Mouse (Mus musculus): Measurements from ENCODE around the gene Dnah6.

The Dnah6 gene

DNA sequence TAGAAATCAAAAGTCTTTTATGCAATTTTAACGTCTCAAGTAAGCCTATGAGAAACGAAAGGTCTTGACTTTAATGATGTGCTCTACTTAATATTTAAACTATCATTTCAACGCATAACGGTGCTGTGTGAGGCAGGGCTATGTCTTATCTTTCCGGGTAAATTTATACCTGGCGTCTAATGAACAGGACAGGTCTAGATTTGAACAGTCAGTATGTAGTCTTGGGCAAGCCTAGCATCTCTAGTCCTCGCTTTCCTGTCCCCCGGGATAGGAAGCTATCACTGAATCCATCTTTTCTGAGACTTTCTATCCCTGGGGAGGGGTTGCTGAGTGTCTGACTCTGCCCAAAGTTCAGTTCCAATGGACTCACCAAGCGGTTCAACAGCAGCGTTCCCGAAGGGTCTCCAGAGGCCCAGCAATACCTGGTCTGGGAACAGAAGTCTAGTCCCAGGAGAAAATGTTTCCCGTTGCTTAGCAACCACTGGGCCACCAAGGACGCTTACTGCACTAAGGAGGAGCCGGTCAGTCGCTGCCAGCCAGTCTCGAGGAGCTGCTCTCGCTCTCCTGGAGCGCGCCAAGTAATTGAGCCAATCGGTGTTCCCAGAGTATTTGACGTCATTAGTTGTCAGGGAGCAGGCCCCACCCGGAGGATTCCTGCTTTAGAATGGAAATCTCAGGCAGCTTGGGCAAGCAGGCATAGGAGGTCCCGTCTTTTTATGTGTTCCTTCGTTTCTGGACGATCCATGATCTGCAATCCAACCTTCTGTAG is at the start of gene Dnah6:
Gene Dnah6, minus strand, starts transcription at position 463 of the 769 bp plus-strand sequence.
- peak; percentile 60 for DNase-seq

DNA sequence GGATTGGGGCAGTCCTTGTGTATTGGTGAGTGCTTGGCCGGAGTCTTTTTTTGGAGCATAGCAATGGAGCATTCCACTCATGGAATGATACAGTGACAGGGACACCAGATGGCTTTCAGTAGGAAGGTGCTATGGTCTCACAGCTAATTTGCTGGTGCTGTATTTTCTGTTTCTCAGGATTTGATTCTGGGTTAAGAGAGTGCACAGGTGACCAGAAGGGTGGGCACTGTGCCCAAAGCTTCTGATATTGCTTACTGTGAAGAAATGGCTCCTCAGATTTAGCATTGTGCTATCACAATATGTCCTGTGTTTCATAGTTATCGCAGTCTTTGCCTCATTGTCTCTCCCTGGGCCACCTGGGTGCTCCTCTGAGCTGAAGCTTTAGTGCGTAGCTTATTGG is 47.9 kb upstream of the Dnah6 start:
- no peak for DNase-seq

DNA sequence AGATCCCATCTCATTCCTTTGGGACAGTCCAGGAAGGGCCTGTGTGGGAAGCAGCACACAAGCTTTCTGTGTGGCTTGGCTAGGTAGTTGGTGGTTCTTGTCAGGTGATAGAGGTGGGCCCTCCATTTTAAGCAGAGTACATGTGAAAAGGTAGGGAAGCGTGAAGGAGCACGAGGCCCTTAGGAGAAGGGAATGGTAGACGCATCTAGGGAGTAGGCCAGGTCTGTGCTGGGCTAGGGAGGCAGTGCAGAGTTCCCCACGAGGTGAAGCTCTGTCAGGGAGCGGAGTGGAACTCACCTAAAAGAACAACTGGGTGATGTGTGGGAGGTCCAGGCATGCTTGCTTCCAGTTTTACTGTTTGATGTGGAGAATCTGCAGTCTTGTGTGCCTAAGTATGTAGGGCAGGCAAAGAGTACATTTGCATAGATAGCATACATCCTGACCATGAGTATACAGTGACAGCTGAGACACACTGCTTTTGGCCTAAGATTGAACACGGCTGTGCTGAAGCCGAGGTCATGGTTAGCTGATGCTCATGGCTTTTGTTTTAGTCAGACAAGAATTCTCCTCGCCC is 46.4 kb upstream of the Dnah6 start:
- DNase-seq, result no peak

DNA sequence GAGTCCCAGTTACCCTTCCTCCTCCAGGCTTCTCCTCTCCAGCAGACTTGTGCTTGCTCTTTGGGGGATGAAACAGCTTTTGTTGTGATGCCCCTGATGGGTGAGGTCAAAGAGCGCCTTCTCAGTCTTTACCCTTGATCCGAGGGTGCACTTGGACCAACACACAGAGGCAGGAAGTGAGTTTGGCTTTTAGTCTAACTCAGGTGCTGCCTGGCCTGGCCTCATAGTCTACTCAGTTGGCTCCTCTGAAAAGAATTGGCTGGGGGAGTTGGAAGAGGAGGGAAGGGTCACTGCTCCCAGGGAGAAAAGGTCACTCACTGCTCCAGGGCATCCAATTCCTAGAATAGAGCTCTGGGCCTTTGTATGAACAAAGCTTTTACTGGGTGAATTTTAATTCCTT is 43.4 kb upstream of the Dnah6 start:
- no peak for DNase-seq

DNA sequence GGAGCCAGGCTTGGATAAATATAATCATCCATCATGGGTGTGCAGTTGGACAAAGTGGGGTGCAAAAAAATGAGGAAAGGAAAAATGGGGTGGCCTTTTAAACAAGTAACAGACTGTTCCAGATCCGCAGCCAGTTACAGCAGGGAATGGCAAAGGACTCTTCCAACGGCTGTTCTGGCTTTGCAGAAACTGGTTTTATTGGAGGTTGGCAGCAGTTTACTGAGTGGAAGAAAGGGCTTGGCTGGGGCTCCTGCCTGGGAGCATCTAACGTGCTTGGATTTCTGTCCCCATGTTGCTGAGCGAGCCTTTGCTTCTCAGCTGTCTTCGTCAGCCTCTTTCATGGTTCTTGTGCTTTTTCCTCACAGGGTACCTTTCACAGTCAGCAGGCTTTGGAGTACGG is 38.7 kb upstream of the Dnah6 start:
- no peak for DNase-seq

DNA sequence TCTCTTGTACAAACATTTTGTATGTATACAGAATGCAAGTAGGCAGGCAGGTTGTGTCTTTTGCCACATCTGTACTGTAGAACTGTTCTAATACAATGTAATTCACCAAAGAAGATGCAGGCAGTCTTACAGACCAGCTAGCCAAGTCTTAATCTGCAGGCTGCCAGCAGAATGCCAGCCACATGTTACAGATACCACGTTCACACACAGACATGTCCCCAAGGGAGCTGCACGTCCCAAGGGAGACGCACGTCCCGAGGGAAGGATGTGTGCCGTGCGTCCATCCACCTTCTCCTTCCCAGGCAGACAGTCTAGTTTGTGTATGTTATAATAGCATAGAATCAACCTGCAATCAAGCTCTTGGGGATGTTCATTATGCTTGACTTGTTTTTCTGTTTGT is 35.6 kb upstream of the Dnah6 start:
- DNase-seq, result no peak

DNA sequence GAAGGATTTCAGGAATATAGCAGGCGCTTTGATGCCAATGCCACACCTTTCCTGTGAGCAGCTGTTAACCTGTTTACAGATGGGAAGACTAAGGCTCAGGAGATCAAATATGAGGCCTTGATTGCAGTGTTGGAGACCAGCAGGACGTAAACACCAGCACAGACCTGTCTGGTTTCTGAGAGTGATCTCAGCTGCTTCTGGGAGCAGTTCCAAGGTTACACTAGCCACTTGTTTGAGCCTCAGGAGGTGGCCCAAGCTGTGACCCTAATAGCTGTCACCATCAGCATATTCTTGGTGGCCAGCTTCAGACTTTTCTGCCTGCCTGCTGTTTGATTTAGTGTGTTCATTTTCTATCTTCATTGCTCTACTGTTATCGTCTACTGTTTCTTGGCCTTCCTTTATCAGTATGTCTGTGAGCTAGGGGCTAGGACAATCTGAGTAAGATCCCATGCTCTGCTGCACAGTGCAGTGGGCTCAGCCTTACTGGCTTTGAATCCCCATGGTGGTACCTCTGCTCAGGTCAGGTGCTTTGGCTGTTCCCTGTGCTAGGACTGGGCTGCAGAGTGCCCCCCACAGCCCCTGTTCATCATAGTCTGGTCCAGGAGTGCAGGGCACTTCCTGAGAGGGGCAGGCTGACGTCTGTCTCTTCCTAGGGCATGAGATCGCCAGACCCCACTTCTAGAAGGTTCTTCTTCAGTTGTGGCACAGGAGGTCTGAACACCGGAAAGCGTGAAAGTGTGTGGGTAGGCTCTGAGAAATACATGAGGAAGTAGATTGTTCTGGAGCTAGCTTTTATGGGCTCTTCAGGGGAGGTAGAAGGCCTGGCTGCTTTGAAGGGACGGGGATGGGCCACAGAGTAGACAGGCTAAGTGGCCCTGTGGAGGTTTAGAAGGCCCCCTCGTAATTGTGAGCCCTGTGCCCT is 33.1 kb upstream of the Dnah6 start:
- DNase-seq, result peak; percentile 12

DNA sequence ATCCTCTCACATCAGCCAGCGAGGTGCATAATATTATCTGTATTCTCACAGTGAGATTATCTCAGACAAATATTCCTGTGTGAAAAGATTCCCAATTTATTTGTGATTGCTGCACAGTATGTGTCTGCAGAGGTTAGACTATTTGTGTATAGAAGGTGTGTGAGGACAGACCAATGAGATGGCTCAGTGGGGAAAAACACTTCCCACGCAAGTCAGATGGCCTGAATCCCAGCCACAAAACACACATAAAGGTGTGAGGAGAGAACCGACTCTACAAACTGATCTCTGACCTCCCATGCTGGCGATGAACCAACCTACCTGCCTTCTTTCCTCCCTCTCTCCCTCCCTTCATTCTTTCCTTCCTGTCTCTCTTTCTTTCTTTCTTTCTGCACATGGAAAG is 32.1 kb upstream of the Dnah6 start:
- no peak for DNase-seq

DNA sequence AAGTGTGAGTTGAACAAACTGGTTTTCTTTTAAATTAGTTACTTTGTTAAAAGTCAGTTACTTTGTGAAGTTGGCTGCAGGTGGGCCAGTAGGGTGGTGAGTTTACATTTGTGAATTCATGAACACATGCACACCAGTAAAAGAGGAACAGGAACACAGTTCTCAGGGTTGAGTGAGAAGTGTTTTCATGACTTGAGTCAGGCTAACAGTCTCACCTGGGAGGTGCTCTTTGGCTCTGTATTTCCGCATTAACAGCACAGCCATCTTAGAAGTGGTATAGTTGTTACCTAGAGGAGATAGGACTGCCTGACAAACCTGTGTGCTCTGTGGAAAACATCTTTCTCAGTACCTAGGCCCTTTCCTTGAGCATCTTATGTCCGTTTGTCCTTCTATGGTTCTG is 31.6 kb upstream of the Dnah6 start:
- DNase-seq, result no peak

DNA sequence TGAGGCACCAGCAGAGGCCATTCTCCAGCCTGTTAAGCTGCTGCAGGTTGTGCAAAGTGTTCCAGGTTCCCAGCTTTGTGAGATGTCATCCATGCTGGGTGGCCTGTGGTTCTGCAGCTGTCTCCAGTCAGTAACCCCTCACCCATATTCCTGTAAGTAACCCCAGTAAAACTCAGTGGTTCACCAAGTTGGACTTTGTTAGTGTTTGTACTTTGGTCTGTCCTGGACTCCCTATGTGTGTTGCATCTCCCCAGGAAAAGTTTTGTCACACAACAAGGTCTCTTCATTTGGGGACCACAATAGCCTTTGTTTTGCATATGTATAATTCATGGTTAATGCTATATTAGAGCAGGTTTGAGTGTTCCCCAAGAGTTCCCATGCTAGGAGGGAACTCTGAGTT is 30.9 kb upstream of the Dnah6 start:
- no peak for DNase-seq

DNA sequence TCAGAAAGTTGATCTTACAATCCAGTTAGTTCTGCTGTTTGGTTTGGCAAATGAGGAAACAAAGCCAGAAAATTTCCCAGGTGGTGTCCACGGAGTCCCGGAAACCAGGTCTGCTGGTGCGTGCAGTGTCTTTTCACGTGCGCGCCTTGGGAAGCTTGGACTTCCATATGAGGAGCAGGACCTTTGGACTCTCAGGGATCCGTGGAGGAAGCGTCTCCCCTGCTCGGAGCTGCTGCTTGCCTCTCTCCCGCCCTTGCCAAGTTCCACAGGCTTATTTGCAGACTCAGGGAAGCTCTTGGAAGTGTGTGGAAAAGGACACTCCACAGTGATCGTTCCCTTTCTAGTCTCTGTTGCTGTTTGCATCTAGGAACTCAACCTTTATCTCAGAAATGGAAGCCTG is 29.9 kb upstream of the Dnah6 start:
- DNase-seq, result no peak

DNA sequence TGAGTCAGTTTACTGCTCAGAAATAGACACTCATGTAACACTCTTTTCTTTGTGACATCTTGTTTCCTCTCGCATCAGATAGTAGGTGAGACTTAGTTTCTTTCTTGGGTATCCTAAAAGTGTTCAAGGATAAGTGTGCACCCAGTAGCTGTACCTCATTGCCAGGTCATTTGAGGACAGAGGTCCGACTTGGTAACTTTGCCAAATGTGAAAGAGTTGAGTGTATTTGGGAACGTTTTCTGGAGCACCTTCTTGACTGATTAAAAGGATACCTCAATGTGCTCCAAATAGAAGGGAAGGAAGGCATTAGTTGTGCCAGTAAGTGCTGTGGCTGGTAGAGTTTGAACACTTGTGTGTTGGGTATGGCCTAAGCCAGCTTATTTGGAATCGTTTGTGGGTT is 28.4 kb upstream of the Dnah6 start:
- DNase-seq, result no peak

DNA sequence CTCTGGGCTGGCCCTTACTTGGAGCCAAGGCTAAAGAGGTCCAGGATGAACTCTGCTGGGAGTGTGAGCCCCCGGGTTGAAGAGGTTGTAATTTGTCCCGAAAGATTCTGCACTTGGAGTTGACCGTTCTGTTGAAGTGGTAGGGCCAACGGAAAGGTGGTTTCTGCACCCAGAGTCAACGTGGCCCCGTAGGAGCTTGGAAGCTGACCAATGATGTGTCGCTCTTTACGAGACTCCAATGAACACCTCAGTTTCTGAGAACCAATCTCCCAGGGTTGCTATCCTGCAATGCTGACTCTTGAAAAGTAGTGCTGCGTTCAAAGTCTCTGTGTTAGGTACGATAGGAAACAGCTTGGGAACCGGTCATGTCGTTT is 27.6 kb upstream of the Dnah6 start:
- no peak for DNase-seq

DNA sequence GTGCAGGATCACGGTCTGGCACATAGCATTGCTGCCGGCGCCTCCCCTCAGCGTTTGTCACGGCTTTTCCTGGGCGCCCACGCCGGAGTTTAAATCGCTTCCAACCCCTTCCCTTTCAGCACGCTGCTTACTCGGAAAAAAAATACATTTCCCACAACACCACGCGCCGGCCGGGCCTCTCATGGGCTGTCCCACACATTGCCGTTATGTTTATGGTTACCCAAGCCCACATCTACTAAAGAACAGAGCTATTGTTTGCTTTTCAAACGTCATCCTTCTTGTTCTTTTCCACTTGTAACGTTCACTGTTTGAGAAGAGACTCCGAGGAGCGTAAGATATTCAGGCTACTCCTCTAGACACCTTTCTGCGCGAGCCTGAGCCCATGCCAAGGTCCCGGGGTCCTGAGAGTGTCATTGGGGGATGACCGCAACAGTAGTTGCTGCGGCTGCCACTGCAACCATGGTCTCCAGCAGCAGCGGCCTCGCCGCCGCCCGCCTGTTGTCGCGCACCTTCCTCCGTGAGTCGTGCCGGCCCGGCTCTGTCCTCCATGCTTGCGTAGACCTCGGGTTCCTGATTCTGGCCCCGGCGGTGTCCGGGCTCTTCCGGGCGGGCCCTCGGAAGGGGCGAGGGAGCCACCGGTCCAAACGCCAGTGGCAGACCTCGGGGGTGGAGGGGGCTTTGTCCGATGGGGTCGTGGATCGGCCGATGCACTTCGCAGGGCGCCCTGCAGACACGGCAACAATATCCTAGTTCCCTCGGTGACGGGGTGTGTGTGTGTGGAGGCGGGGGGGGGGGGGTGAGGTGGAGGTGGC is 27.0 kb upstream of the Dnah6 start, which contains the start of gene Suclg1:
Gene Suclg1, plus strand, starts transcription at position 146 of the 812 bp plus-strand sequence.
- DNase-seq, result peak; percentile 85

DNA sequence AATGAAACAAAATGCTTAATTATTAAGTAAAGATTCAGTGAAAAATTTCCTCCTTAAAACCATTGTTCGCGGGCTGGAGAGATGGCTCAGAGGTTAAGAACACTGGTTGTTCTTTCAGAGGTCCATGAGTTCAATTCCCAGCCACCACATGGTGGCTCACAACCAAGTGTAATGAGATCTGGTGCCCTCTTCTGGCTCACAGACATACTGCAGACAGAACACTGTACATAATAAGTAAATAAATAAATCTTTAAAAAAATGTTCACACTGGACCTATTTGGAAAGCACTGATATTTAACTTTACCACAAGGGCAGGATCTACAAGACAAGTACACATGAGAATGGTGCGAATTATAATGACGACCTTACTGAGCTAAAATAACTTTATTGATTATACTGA is 26.0 kb upstream of the Dnah6 start:
- peak; percentile 63 for DNase-seq

DNA sequence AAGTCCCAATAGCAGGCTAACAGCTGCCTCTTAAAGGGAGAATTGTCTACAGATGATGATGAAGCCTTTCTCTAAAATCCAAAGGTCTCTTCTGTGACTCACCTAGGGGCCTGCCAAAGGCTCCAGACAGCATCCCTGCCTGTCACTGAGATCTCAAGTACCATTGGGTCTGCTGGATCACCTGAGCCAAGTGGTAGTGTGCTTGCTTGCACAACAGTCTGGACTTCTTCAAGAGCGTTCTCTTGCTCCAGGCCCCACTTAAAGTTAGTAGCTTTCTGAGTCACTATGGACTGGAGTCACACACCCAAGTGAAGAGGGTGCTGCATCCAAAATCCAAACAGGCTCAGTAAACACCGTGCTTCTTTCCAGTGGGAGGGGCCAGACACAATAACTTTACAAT is 25.4 kb upstream of the Dnah6 start:
- no peak for DNase-seq

DNA sequence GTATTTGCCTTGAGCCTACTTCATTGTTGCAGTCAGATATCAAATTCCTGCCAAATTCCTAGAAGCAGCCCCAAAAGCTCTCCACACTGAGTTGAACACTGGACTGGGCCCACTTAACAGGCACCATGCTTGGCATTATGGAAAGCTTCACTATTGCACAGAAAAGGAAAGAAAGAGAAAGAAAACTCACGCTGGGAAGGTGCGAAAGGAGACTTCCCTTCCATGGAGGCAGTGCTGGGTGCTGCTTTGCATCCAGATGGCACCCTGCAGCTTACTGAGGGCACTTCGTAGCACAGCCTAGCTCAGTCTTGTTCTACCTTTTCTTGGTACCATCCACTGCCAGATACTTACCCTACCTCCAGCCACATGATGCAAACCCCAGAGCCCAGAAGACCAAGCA is 14.2 kb upstream of the Dnah6 start:
- no peak for DNase-seq

DNA sequence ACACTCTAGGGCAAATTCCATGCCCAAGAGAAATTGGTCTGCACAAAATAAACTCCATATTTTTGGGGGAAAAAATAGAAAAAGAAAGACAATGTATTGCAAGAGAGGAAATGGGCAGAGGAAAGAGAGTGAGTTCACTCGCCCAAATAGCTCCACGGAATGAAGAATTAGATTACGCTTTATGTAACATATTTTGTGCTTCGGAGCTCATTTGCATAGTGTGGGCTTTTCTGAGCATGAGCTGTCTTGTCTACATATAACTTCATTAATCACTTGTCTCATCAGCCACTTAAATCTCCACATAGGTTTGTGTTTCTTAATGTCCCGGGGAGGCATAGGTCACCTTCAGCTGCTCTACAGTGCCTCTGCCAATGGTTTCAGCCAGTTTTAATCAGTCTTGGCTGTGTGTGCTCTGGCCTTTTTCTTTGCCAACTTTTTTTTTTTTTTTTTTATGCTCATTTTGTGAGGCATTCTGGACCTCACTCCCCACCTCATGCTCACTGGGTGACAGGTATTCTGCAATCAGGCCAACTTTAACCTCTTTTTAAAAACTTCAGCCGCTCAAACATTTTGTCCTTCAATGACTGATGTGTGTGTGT is 12.9 kb upstream of the Dnah6 start:
- DNase-seq, result no peak

DNA sequence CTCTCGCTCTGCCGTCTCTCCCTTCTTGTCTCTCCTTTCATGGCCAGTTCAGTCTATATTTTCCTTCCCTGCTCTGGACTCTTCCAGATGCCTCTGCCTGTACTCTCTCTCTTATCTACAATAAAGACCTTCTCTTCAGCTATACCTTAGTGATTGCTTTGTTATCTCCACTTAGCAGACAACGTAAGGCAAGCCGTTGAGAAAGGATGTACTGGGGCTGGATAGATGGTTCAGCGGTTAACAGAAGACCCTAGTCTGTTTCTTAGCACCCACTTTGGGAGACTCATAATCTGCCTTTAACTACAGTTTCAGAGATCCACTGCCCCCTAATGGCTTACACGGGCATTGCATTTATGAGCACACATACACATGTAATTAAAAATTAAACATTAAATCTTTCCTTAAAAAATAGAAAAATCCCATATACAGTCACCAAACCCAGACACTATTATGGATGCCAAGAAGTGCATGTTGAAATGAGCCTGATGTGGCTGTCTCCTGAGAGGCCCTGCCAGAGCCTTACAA is 11.8 kb upstream of the Dnah6 start:
- peak; percentile 57 for DNase-seq

DNA sequence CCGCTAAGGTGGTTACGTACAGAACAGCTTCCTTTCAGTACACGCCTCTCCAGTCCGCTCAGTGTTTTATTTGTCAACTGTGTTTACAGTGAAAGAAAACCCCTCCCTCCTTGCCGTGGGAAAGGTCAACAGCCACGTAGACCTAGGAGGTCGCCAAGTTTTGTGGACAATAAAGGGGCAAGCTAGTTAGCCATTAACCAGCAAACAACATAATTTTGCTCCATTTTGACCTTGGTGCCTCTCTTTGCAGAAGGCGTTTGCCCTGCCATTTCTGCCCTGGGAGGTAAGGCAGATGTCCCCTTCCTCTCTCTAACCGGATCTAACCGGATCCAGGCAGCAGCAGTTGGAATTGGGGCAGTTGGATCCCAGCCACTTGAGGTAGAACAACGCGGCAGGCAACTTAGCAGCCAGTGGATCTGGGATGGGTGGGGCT is 10.7 kb upstream of the Dnah6 start:
- no peak for DNase-seq

DNA sequence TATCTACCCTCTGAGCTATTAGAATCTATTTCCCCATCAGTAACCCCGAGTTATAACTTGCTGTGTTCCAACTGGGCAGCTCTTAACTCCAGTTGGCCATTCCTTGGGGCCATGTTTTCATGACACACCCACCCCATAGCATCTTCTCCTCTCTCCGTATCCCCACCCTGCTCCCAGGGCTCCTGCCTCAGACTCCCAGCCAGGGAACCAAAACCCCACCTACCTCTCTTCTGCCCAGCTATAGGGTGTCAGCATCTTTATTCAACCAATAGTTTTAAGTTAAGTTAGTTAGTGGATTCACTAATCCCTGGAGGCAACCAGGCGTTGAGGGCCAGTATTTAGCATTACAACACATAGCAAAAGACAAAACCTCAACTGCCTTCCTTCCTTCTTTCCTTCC is 7.4 kb upstream of the Dnah6 start:
- DNase-seq, result no peak

DNA sequence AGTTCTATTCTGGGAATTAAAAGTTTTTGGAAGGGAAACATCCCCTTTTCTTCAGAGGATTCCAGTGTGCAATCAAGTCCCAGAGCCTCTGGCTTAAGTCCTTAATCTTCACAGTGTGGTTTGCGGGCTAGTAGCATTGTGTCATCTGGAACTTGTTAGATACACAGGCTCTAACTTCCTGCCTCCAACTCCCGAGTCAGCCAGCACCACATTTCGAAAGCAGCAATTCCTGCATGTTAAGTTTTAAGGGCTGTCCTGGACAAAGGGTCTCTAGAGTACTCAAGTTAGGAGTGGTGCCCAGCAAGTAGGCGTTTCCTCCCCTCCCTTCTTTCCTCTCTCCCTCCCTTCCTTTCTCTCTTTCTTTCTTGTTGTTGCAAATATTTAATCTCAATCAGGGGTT is 7.0 kb upstream of the Dnah6 start:
- no peak for DNase-seq

Data from thymus, postnatal 4 days (tissue).